Mouse (Mus musculus): ENCODE measurements around the gene Acrbp.

The Acrbp gene

GRCm38 (mm10) chr6:125071896-125072279, 22.4 kb downstream of the Acrbp start:
- no peak for DNase-seq

DNA sequence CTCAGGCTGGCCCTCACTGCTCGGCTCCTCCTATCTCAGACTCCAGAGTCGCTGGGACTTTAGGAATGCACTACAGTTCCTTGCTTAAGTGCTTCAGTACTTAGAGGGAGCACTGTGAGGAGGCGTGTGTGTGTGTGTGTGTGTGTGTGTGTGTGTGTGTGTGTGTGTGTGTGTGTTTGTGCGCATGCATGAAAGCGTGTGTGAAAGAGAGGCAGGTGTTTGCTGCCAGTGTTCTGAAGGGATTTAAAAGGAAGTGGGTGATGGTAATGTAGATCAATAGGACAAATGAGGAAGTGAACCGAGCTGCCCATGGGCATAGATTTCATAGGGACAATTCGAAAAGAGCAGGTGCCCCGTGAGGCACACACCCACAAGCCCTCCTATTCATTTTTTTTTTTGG, 24.3 kb downstream of the Acrbp start:
- no peak for DNase-seq

GRCm38 (mm10) chr6:125081394-125081793, 31.9 kb downstream of the Acrbp start:
- no peak for DNase-seq

GRCm38 (mm10) chr6:125081797-125082560, 32.5 kb downstream of the Acrbp start:
- DNase-seq: peak; percentile 99

- DNase-seq: peak; percentile 84
These were observed 33.4 kb downstream of the Acrbp start for GRCm38 (mm10) chr6:125082801-125083386.

- peak; percentile 93 for DNase-seq
These were observed 34.9 kb downstream of the Acrbp start for GRCm38 (mm10) chr6:125084424-125084823.

- DNase-seq: peak; percentile 91
These were observed 38.4 kb downstream of the Acrbp start for GRCm38 (mm10) chr6:125087937-125088336.

DNA sequence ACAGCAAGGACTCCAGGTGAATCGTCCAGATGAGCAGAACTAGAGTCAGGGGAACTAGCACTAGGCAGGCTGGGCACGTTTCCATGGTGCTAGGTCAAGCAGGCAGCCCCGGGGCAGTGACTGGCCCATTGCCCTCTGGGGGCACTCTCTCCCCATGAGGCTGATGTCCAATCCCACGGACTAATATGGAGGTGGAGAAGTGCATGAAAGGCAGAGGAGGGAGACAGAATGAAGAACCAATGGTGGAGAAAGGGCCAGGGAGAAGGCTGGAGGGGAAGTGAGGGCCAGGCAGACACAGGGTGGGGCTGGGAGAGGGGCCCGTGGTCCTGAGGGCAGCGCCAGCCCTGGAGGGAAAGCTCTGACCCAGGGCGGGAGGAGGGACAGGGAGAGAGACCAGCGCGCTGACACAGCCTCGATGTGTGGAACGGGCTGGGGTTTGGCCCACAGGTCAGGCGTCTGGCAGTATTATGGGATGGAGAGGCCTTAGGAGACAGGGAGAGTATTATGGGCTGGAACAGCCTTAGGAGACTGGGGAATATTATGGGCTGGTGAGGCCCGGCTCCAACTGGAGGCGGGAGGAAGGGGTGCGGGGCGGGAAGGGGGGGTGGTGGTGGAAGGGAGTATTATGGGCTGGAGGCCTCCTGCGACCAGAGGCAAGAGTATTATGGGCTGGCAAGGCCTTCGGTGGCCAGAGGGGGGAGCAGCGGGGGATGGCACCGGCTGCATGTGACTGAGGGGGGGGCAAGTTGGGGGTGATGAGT, 39.3 kb downstream of the Acrbp start:
- DNase-seq: peak; percentile 99

DNA sequence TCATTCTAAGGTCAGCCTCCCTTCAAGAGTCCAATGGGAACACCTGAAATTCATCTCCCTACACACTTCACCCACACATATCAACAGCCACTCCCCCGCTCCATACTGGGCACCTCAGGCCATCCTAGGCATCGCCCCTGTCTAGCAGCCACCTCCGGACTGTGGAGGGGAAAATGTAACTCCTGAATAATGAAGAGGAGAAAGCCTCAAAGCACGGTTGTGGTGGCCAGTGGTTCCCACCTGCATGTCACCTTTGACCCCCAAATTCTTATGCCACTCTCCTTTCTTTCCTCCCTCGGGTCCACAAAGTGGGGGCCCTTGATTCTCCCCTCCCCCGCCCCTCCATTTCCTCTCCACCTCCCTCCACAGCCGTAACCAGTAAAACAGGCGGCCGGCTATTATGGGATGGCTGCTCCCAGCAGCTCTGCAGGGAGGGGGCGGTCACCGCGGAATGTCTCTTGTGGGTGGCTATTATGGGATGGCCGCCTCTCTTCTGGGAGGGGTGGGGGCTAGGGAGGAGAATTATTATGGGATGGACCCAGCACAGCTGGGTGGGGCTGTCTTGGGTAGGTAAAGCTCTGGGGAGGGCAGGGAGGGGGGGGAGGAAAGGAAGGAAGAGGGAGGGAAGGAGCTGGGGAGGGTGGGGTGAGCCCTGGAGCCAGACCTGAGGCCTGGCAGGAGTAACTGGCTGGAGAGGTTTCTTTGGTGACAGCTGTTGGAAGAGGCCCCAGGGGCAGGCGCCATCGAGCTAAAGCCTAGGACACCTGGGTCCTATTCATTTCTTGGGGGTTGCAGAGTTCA, 40.2 kb downstream of the Acrbp start:
- peak; percentile 99 for DNase-seq

GRCm38 (mm10) chr6:125090341-125091085, 41.0 kb downstream of the Acrbp start:
- no peak for DNase-seq

DNA sequence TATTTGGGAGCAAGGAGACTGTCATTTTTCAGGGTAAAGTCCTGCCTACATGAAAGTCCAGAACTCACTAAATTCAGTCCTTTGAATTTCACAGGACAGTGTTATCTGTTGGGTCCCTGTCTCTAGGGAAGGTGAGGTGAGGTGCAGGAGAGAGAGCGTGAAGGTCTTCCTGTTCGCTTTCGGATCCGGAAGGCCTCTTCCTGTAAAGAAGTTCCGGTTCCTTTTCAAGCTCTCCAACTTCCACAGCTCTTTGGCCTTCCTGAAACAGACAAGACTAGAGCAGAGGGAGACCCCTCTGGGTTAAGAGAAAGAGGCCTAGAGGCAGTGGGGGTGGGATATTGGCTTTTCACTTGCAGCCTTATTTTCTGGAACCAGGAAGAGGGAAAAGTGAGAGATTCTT, 42.9 kb downstream of the Acrbp start:
- DNase-seq: peak; percentile 90

DNA sequence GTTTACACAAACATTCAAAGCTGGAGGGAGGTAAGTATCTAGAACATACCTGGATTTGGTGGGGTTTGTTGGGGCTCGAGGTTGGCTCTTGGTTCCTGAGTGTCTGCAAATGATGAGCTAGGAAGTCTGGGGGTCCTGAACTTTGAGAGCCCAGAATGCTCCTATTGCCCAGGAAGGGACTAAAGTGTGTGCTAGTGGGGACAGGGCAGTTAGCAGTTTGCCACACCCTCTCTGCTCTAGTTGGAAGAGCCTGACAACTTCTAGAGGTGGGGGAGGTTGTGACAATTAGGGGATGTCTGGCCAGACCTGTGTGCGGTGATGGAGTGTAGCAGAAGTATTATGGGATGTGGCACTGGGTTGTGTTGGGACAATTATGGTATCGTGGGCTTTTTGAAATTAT, 45.4 kb downstream of the Acrbp start:
- peak; percentile 90 for DNase-seq

GRCm38 (mm10) chr6:125095391-125096278, 46.1 kb downstream of the Acrbp start, which contains the start of gene Chd4:
Gene Chd4 (plus strand): TSS chr6:125095981.
- peak; percentile 99 for DNase-seq

DNA sequence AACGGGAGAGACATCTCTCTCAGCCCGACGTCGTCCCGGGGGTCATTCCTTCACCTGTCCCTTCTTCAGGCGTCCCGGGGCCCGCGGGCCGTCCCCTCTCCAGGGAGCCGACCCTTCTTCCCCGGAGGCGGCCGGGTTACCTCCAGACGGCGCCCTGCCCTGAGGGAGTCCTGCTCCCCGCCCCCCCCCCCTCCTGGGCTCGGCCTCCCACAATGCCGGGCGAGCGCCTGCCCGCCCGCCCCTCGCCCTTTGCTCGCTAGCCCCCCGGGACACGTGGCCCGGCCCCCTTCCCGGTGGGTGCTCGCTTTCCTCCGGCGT, 46.7 kb downstream of the Acrbp start:
- no peak for DNase-seq

DNA sequence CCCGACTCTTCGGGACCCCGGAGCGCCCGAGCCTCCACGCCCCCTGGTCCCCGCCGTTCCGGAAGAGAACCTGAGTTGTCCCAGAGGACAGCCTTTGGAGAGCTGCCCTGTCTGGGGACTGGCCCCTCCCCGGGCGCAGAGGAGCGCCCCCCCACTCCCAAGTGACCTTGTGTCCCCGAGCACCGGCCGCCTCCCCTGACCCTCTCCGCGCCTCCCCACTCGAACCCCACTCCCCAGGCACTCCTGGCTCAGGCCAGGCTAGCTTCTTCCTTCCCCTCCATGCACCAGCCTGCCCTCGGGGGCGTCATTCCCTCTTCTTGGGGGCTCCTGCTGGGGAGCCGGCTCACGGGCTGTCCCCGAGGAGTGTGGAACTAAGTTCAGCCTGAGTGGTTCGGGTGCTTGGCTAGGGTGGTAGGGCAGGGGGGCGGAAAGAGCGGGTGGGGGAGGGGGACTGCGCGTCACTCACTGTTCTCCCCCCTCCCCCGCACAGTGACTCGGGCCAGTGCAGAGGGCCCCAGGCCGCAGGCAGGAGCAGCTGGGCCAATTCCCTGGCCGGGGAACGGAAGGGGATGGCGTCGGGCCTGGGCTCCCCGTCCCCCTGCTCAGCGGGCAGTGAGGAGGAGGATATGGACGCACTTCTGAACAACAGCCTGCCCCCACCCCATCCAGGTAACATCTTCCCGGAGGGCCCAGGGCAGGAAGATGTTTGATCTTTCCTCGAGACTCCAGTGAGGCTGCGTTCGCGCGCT, 47.3 kb downstream of the Acrbp start:
- DNase-seq: peak; percentile 98

DNA sequence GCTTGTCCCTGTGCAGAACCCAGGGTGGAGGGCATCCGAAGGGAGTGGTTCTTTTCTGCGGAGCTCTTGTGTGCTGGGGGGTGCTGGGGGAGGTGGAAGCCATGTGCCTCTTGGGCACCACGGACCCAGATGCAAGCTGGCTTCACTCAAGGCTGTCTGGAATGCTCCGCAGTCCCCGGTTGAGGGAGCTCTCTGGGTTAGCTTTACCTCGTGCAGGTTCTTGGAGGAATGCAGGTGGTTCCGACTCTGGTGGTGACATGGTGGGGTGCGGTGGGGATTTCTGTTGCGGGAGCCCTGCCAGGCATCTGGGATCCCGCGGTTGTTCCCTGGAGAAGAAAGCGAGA, 47.8 kb downstream of the Acrbp start:
- DNase-seq: no peak

GRCm38 (mm10) chr6:125097951-125098350, 48.5 kb downstream of the Acrbp start:
- peak; percentile 93 for DNase-seq

- DNase-seq: peak; percentile 93
These were observed 49.0 kb downstream of the Acrbp start for GRCm38 (mm10) chr6:125098513-125098912.

GRCm38 (mm10) chr6:125099421-125099971, 50.0 kb downstream of the Acrbp start:
- DNase-seq: peak; percentile 97

DNA sequence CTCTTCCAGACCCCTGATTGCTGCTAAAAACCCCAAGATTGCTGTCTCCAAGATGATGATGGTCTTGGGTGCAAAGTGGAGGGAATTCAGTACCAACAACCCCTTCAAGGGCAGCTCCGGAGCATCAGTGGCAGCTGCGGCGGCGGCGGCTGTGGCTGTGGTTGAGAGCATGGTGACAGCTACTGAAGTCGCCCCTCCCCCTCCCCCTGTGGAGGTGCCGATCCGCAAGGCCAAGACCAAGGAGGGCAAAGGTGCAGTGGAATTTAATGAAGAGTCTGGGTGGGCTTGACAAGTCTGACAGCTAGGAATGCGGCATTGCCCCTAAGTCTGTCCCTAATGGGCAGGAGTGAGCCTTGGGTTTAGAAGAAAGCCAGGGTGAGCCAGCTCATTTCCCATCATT, 52.0 kb downstream of the Acrbp start:
- peak; percentile 90 for DNase-seq

All from heart, adult 11 months (tissue).